Mouse (Mus musculus) olfactory bulb, adult 2 months (tissue): Measurements from ENCODE around the gene Spon1. TPM values are rescaled to one million over a fixed set of nuclear protein-coding genes. Genes with fewer than 3 reads are reported as not detected.

Experiments
- H3K27ac ChIP-seq: fragments of 200-500 bp; 2 replicates; pipeline ENCODE4 v1.5.1; 2012; ENCODE audit warnings: low read depth, low read length; ENCODE audit not compliant: insufficient read depth
- H3K4me1 ChIP-seq: fragments of 200-500 bp; 2 replicates; pipeline ENCODE4 v1.6.1; 2012; ENCODE audit warnings: low read length; ENCODE audit not compliant: control insufficient read depth, insufficient read depth
- H3K4me3 ChIP-seq: fragments of 200-500 bp; 2 replicates; pipeline ENCODE4 v1.5.1; 2012; ENCODE audit warnings: mild to moderate bottlenecking, low read depth, low read length, moderate library complexity; ENCODE audit not compliant: insufficient read depth
- CTCF ChIP-seq: fragments of 200-500 bp; IDR thresholded peaks from 2 replicates; pipeline ENCODE4 v1.5.1; 2012; ENCODE audit warnings: low read depth, mild to moderate bottlenecking, low read length, moderate library complexity; ENCODE audit not compliant: insufficient read depth
- POLR2A ChIP-seq: fragments of 200-500 bp; IDR thresholded peaks from 2 replicates; pipeline ENCODE4 v1.6.1; 2012; ENCODE audit warnings: mild to moderate bottlenecking, low read depth, low read length, moderate library complexity; ENCODE audit not compliant: insufficient read depth
- WGBS: fragments of 180-500 bp; shearing (Covaris S2); methylation state at CpG from one replicate; pipeline ENCODE4 v1.1.7; 2018; 5-methylcytosine and 5-hydroxymethylcytosine counted together
- polyA plus RNA-seq: library from polyadenylated mRNA; stranded (reverse); fragments of >200 nt; gene quantifications from 2 replicates; pipeline ENCODE4 v1.2.4, GENCODE M21; 2012; ENCODE audit warnings: low replicate concordance; ENCODE audit not compliant: missing spikeins, insufficient read depth, insufficient read length

Gene Spon1
- polyA plus RNA-seq, 1 experiment, result not detected

DNA sequence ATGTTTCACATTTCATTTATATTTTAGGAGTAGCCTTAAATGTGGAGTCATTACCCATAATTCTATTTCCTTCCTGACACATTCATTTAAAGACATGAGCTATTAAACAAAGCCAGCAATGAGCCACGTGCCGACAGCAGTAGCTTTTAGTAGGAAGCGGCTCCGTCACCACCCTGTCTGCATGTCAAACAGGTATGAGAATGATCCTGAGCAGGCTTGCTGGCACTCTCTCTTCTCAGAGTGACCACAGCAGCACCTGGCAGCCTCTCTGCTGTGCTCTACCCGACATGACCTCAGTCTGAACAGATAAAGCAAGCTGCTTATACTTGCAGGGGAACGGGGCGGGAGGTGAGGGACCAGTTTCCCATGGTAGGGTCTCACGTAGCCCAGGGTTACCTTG, 297.7 kb downstream of the Spon1 start:
- WGBS, result 71% methylated on average over 8 of the region's 8 CpGs
- no peak for TF ChIP-seq CTCF
- TF ChIP-seq POLR2A, result no peak

DNA sequence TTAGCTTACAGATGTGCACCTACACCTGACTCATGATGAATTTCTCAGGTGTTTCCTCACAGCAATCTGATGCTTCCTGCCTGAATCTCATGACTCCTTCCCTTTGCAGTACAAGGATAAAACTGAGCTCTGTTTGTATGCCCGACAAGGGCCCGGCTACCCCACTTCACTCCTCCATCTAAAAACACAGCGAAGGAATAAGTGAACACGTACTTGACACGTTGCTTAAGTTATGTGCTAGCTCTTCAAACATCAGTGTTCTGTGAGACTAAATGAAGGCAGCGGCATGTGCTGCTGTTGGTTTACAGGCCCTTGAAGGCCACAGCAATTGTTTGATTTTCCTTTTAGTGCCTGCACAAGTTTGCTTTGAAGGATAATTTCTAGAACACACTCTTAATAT, 298.2 kb downstream of the Spon1 start:
- WGBS, result 88% methylated on average over 6 of the region's 6 CpGs
- H3K4me1 ChIP-seq, result peaks cover 10% of the 10 kb centered on the region
- no peak overlapping the region for H3K27ac ChIP-seq

More for the DNA sequence above, 297.7 kb downstream of the Spon1 start:
- Histone ChIP-seq H3K27ac (no peak overlapping the region), H3K4me1 (peaks cover 10% of the 10 kb centered on the region), H3K4me3 (no peak overlapping the region)

GRCm38 (mm10) chr7:114065407-114066185, 299.8 kb downstream of the Spon1 start:
- WGBS, result 53% methylated on average over 11 of the region's 11 CpGs
- TF ChIP-seq CTCF, result no peak
- TF ChIP-seq POLR2A, result no peak
- Histone ChIP-seq H3K4me3 (no peak overlapping the region), H3K27ac (no peak overlapping the region), H3K4me1 (peaks cover 10% of the 10 kb centered on the region)

More for the DNA sequence above, 298.2 kb downstream of the Spon1 start:
- TF ChIP-seq POLR2A, result no peak
- TF ChIP-seq CTCF, result no peak
- no peak overlapping the region for H3K4me3 ChIP-seq

DNA sequence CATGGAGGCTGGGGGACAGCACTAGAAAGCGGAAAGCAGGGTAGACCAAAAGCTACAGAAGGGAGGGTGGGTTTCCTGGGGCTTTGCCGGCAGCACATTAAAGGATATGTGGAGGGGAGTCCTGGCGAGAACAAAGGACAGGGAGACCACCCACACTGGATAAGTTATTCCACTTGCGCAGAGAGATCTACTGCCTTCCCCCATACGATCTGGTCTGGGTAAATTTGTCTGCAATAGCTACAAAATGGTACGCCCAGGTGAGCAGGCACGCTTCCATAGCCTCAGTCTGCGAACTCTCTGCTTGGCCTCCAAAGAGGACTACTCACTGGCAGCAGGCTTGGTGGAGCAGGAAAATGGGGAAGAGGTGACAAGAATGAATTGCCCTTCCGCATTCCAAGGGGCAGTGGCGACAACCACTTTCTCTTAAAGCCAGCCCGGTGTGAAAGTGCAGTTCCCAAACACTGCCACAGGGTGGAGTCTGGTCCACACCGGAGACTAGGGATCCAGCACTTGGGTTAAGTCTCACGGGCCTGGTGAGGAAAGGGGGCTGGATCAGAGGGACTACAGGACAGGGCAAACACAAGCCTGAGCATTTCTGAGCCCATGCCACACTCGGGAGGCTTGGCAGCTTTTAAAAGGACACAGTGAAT, 300.9 kb downstream of the Spon1 start:
- Histone ChIP-seq H3K4me3 (peak overlapping the region; percentile 39), H3K4me1 (peaks cover 10% of the 10 kb centered on the region), H3K27ac (no peak overlapping the region)
- TF ChIP-seq CTCF (peak; percentile 87), POLR2A (no peak)
- WGBS, result 13% methylated on average over 14 of the region's 14 CpGs

- no peak overlapping the region for H3K4me3 ChIP-seq
- TF ChIP-seq POLR2A (no peak), CTCF (no peak)
- peaks cover 17% of the 10 kb centered on the region for H3K4me1 ChIP-seq
- no peak overlapping the region for H3K27ac ChIP-seq
- WGBS, result 76% methylated on average over 11 of the region's 11 CpGs
Observed at GRCm38 (mm10) chr7:114068956-114069533, 303.2 kb downstream of the Spon1 start.

GRCm38 (mm10) chr7:114069726-114070457, 304.1 kb downstream of the Spon1 start:
- 82% methylated on average over 11 of the region's 11 CpGs for WGBS
- TF ChIP-seq CTCF (no peak), POLR2A (no peak)

DNA sequence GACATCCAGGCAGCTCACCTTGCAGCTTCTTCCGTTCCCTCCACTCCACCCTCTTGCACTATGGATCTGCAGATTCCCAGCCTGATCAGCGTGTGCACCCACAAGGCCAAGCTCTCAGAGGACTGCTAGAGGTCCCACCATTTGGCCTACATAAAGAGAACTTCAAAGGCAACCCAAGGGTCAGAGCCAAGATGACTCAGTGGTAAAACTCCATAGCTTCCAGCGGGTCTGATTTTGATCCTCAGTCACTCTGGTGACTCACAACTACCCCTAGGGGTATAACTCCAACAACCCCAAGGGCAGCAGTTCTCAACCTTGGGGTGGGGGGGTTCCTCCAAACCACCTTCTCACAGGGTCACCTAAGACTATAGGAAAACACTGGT, 304.7 kb downstream of the Spon1 start:
- no peak overlapping the region for H3K27ac ChIP-seq
- 89% methylated on average over 3 of the region's 3 CpGs for WGBS
- peaks cover 14% of the 10 kb centered on the region for H3K4me1 ChIP-seq
- H3K4me3 ChIP-seq, result no peak overlapping the region
- TF ChIP-seq CTCF (no peak), POLR2A (no peak)

More at GRCm38 (mm10) chr7:114069726-114070457, 304.1 kb downstream of the Spon1 start:
- no peak overlapping the region for H3K4me3 ChIP-seq
- H3K27ac ChIP-seq, result no peak overlapping the region
- H3K4me1 ChIP-seq, result peaks cover 17% of the 10 kb centered on the region

DNA sequence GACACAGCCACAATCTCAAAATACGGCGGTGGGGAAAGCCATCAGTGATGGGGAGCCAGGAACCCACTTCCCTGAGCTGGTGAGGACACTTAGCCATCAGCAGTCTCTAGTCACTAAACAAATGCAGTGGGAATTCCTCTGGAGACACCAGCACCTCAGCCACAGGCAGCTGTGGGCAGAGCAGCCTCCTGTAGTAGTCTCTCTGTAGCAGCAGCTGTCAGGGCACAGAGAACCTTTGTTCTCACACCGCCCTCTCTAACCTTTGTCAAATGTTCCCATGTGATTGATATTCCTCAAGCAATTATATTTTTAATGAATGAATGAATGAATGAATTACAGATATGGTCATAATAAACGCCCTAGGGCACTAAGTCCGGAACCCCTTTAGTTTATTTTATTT, 305.6 kb downstream of the Spon1 start:
- no peak overlapping the region for H3K27ac ChIP-seq
- 81% methylated on average over 5 of the region's 5 CpGs for WGBS
- peaks cover 13% of the 10 kb centered on the region for H3K4me1 ChIP-seq

More for the DNA sequence above, 305.6 kb downstream of the Spon1 start:
- TF ChIP-seq CTCF (no peak), POLR2A (no peak)
- no peak overlapping the region for H3K4me3 ChIP-seq
